Mouse (Mus musculus) frontal cortex, postnatal 36 days (tissue): ENCODE measurements at regions not wholly inside any gene's neighbourhood (a gene's known extent, or its start where the extent isn't known, plus 50 kb on each side); places are given as distances from the start of the nearest gene placed in this dataset.

Experiments used
- DNase-seq, 2 experiments: peaks; one replicate each; pipeline ENCODE4 v3.0.0; 2022; ENCODE audit warnings: low spot score in 2 of 2

DNA sequence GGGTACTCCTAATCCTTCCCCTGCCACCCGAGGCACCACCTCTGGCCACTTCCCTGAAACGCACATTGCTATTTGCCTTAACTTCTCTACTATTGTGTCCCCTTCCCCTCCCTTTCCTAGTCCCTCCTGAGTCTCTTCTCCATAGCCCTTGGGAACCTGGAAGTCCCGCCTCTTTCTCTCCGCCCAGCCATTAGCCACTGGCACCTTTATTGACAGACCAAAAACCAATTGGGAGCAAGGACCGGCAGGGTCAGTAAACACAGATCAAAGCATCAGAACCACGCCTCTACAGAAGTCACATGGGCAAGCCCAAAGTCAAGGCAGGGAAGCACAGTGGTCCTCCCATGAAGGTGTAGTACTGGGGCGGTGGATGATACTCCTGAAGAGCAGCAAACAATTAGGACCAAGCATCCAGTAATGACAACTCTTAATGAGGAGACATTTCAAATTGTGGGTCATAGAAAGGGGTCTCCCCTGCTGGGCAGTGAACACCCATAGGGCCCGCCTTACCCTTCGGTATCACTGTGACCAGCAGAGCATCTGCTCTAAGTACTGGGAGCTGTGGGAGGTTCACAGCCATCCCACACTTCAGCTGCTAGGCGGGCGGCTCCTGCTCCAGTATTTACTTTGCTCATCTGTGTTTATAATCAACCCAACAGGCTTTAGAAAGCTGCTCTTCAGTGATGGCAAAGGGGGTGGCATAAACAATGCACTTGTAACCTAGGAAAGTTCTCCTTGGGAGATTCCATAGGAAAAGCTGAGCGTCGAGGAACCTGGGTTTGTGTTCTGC is 226.5 kb upstream of the Mphosph6 start:
- DNase-seq = peak; percentile 50 to 69

- DNase-seq = no peak
Observed at GRCm38 (mm10) chr8:118023451-118023850, 221.7 kb upstream of the Mphosph6 start.

GRCm38 (mm10) chr8:118021978-118022377 is 220.2 kb upstream of the Mphosph6 start:
- DNase-seq = no peak

DNA sequence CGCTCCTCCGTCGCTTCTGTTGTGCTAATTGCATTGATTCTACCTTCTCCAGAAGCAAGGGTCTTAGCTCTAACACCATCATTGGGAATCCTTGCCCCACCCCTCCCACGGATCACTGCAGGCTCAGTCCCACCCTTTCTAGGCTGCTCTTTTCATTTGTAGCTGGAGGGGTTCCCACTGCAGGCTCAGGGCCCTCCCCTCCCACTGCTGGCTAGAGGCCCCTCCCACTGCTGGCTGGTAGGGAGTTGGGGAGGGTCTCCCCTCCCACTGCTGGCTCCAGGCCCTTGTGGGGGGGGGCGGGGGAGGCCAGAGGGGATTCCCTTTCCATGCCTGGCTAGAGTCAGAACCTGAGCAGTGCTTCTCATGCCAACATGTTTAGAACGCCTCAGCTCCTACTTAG is 215.5 kb upstream of the Mphosph6 start:
- DNase-seq = no peak

DNA sequence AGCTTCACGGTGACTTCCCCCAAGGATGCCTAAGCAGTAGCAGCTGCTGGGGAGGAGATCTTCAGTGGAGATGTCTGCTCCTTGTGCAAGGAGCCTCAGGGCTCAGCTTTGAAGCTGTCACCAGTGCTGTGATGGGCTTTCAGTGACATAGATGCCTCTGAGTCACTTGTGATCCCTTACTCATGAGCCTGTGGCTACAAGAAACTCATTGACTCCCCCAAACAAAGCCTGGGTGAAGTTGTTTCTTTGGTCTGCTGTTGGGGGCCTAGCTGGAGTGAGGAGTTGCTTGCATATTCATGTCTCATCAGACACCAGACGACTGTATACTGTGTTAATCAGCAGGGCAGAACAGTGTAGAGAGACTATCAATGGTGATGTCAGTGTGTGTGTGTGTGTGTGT is 203.4 kb upstream of the Mphosph6 start:
- DNase-seq = no peak

DNA sequence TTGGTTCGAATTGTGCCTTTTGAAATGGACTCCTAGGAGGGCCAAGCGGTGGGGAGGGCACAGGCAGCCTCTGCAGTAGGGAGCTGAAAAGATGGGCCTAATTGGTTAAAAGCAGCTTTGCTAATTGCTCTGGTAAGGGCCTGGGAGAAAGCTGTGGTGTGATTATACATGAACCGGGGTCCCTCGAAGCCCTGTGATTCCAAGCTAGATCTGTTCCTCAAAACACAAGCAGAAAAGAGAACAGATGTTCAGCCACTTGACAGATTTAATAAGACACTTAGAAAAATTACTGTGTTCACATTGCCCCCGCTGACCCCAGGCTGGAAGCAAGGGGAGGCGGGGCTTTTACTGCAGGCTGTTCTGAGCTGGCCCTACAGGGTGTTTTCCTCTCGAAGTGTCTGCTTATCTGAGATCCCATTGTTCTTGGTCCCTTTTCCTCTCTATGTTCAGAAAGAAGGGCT is 202.7 kb upstream of the Mphosph6 start:
- no peak for DNase-seq

DNA sequence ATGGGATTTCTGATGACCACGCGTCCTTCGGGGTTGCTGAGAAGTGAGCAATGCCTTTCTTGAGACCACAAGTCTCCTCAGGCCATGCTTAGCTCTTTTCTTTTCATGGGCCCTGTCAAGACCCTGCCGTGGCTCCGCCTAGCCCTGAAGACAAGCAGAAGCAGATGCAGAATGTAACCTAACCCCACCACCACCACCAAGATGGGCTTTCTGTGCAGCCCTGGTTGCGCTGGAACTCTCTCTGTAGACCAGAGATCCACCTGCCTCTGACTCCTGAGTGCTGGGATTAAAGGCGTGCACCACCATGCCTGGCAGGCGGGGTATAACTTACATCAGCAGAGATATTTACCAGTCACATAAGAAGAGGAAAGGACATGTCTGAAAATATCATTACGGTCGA is 199.4 kb upstream of the Mphosph6 start:
- no peak for DNase-seq

DNA sequence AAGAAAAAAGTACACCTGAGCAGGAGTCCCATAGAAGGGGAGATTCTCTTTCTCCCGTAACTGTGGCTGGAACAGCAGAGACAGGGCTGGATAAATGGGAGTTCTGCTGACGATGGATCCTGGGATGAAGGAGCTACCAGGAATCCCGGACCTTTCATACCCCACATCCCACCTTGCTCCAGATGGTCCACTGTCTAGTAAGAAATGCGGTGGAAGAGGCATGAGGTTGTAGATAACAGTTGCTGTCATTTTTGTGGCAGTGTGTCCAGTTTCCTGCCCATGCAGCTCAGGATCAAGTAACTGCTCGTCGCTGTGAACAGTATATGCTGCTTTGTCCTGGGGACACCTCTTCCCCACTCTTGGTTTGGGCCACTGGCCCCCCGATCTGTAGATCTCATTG is 190.1 kb upstream of the Mphosph6 start:
- no peak for DNase-seq

GRCm38 (mm10) chr8:117988781-117989180 is 187.0 kb upstream of the Mphosph6 start:
- DNase-seq = peak; percentile 3 to 5

DNA sequence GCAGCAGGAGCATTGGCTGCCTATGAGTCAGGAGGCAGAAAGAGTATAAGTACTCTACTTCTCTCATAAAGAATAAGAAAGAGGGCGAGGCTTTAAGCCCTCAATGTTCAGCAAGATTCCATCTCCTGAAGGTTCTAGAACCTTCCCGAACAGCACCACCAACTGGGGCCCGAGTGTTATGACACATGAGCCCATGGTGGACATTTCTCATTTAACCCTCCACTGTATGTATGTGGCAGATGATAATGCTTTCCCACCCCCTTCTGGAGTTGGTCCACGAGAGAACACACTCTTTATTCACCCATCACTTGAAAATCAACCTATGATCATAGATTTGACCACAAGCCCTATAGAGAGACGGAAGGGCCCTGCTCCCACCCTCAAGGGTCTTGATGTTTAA is 166.6 kb upstream of the Mphosph6 start:
- no peak for DNase-seq

DNA sequence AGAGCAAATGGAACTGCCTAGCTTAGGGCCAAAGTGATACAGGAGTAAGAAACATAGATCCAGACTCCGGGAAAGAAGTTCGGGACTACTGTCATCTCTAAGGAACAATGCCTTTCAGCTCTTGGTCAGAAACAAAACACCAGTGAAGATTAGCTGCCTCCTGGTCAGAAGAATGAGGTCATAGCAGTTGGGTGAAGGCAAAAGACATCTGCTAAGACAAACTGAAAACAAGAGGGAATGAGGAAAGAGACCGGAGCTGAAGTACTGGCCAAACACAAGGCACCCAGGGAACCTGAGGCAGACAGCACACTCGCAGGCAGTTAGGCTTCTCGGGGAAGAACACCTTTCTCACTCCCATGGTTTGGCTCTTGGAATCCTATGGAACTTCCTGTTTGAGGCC is 164.8 kb upstream of the Mphosph6 start:
- DNase-seq = no peak

GRCm38 (mm10) chr8:117963426-117963825 is 161.7 kb upstream of the Mphosph6 start:
- no peak for DNase-seq

- no peak for DNase-seq
Observed at GRCm38 (mm10) chr8:117962666-117963065, 160.9 kb upstream of the Mphosph6 start.

DNA sequence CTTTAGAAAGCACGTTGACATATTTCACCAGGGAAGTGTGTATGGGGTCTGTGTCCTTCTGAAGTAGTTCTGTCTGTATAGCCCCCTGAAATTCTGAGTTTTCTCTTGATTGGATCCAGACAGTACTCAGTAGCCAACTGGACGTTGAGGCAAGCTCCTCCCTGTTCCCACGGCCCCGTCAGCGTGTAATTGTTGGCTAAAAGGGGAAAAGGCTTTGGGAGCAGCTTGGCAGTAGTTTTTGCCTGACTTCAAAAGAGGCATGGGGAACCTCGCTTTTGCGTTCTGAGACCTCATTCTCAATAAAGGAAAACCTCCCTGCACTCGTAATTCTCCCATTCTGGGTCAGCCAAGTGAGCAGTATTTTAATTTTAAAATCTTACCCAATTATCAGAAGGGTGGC is 157.8 kb upstream of the Mphosph6 start:
- DNase-seq = no peak

DNA sequence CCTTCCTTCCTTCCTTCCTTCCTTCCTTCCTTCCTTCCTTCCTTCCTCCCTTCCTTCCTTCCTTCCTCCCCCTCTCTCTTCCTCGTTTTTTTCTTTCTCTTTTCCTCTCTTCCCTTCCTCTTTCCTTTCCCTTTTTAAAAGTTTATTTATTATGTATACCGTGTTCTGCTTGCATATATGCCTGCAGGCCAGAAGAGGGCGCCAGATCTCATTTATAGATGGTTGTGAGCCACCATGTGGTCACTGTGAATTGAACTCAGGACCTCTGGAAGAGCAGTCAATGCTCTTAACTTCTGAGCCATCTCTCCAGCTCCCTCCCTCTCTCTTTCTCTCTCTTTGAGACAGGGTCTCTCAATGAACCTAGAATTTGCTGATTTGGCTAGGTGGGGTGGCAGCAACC is 157.2 kb upstream of the Mphosph6 start:
- no peak for DNase-seq

DNA sequence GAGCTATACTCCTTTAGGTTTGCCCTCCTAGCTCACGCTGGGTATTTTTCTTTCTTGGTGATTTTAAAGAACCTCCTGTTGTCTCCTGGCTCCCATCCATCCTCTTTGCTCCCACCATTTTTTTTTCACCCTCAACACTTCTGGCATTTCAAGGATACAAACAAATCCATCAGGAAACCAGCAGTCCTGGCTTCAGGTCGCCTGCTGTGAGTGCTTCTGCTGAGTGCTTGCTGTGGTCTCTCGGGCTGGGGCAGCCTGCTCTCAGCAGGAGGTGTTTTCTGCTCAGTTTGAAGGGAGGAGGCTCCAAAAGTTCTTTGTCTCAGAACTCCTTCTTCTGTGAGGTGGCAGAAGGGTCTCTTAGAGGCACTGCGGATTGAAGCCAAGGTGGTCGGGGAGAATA is 149.9 kb upstream of the Mphosph6 start:
- no peak for DNase-seq

GRCm38 (mm10) chr8:117946540-117946939 is 144.8 kb upstream of the Mphosph6 start:
- no peak for DNase-seq

DNA sequence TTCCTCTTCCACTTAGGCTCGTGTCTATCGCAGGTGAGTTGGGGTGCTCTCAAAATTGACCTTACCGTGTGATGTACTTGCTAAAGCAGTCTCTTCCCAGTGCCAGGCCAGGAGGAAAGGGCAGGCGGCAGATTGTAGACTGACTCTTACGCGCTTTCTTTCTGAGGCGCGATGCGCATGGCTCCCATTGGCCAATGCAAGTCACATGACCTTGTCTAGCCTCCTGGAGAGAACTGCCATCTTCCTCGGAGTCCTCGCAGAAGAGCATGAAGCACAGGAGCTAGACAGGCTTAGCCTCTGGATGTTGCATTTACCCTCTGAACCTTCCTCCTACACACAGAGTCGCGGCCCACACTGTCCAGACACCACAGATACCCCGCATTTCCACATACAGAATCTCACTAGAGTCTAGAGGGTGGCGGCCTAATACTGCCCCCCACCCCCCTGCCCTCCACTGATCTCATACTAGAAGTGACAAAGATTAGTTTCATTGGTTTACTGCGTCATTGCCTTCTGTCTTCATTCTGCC is 132.9 kb upstream of the Mphosph6 start:
- DNase-seq = no peak

DNA sequence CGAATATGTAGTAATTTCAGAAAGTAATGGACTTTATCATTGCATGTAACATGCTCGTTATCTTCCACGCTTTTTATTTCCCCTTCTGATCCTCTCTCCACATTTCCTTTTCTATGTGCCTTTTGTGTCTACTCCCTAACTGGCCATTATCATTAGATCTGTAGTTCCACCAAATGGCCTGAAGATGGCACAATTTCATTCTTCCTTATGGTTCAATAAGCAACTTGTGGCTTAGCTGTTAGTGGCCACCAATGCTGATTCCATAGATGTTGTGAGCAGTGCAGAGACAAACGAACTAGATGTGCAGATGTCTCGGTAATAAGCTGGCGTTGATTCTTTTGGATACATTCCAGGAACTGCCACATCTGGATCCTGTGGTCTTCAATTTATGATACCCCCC is 128.9 kb upstream of the Mphosph6 start:
- DNase-seq = peak in 1 of 2 experiments; percentile 23

GRCm38 (mm10) chr8:117929606-117930005 is 127.9 kb upstream of the Mphosph6 start:
- DNase-seq = no peak

- DNase-seq = no peak
Observed at GRCm38 (mm10) chr8:117923296-117923695, 121.6 kb upstream of the Mphosph6 start.

DNA sequence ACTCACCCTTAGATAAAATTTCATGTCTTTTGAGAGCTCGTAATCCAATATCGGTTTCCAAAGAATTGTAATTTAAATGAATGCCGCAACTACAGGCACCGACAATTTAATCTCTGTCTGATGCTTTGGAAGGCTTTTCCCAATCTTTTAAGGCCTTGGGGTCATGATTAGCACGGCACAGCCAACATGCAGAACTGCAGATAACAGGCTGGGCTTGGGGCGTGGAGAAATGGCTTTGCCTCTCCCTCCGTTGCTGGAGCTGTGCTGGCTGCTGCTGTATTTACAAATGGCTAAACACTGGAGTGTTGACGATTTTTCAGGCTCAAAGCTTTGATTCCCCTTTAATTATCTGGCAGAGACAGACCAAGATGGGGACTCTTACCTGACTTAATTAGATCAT is 101.3 kb upstream of the Mphosph6 start:
- no peak for DNase-seq

DNA sequence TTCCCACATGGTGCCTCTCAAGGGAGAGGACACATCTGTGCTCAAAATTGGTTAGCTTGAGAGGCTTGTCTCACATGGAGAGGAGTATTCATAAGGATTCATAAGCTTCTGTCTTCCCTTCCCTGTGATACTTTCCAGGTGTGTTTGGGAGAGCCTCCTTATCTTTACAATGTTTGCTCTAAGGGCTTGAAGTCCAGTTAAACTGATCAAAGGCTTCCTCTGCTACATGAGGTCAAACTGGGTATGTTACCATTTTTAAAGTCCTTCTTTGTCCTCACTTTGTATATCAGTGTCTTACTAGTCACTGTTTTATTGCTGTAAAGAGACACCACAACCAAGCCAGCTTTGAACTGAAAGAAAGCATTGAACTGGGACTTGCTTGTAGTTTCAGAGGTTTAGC is 98.1 kb upstream of the Mphosph6 start:
- no peak for DNase-seq

GRCm38 (mm10) chr8:117898015-117898414 is 96.3 kb upstream of the Mphosph6 start:
- peak; percentile 20 to 24 for DNase-seq
